Mouse (Mus musculus) liver, embryonic 15.5 days (tissue): ENCODE measurements around the gene Gm36176. TPM values are rescaled to one million over a fixed set of nuclear protein-coding genes. Genes with fewer than 3 reads are reported as not detected.
A peak's percentile ranks its signal among the peaks of the same experiment; 100 is the strongest.

Source experiments
- ATAC-seq: fragments of 200-750 bp; cut with Nextera tagmentation; 2 replicates; pipeline ENCODE4 v1.8.0; 2017; ENCODE audit warnings: moderate number of reproducible peaks, mild to moderate bottlenecking, moderate library complexity; ENCODE audit not compliant: insufficient read depth
- H3K27ac ChIP-seq: fragments of 300-500 bp; sonication (generic); replicated peaks from 2 replicates; pipeline ENCODE4 v1.5.1; 2015; ENCODE audit warnings: mild to moderate bottlenecking, inconsistent platforms
- H3K27me3 ChIP-seq: fragments of 300-500 bp; sonication (generic); 2 replicates; pipeline ENCODE4 v1.6.1; 2015; ENCODE audit warnings: mild to moderate bottlenecking, inconsistent platforms
- H3K36me3 ChIP-seq: fragments of 300-500 bp; sonication (generic); replicated peaks from 2 replicates; pipeline ENCODE4 v1.6.1; 2015; ENCODE audit warnings: moderate library complexity, mild to moderate bottlenecking, inconsistent platforms
- H3K4me1 ChIP-seq: fragments of 300-500 bp; sonication (generic); replicated peaks from 2 replicates; pipeline ENCODE4 v1.6.1; 2015; ENCODE audit warnings: inconsistent platforms
- H3K4me2 ChIP-seq: fragments of 300-500 bp; sonication (generic); 2 replicates; pipeline ENCODE4 v1.6.1; 2015; ENCODE audit warnings: moderate library complexity, mild to moderate bottlenecking, inconsistent platforms
- H3K4me3 ChIP-seq: fragments of 300-500 bp; sonication (generic); replicated peaks from 2 replicates; pipeline ENCODE4 v1.5.1; 2015; ENCODE audit warnings: mild to moderate bottlenecking, inconsistent platforms
- H3K9ac ChIP-seq: fragments of 300-500 bp; sonication (generic); 2 replicates; pipeline ENCODE4 v1.6.1; 2015; ENCODE audit warnings: moderate library complexity, mild to moderate bottlenecking, inconsistent platforms
- H3K9me3 ChIP-seq: fragments of 300-500 bp; sonication (generic); replicated peaks from 2 replicates; pipeline ENCODE4 v1.6.1; 2016; ENCODE audit warnings: inconsistent platforms
- WGBS: fragments of 180-500 bp; shearing (Covaris S2); methylation state at CpG from one replicate; pipeline ENCODE4 v1.1.7; 2015; ENCODE audit warnings: mixed read lengths; ENCODE audit not compliant: insufficient replicate concordance; 5-methylcytosine and 5-hydroxymethylcytosine counted together
- polyA plus RNA-seq: library from polyadenylated mRNA; unstranded; fragments of >200 nt; fragmentation: Nextera tagmentation; extraction: Ambion mirVana; gene quantifications from 2 replicates; pipeline ENCODE4 v1.2.1, GENCODE M21; 2015

The Gm36176 gene
- polyA plus RNA-seq, 1 experiment from 2014 or later: not detected

GRCm38 (mm10) chr10:77835647-77836046, 11.0 kb upstream of the Gm36176 start, which contains the start of gene Krtap10-10:
TSS of gene Krtap10-10 (plus strand) at chr10:77835947.
- Histone ChIP-seq H3K4me2 (no peak within 1 kb of the TSS), H3K9ac (no peak within 1 kb of the TSS), H3K27ac (no peak within 1 kb of the TSS), H3K9me3 (no peaks in the 10 kb centered on the region), H3K36me3 (no peaks in the 10 kb centered on the region), H3K4me1 (no peaks in the 10 kb centered on the region), H3K27me3 (no peaks in the 10 kb centered on the region), H3K4me3 (no peak within 1 kb of the TSS)
- no peak for ATAC-seq
- 53% methylated on average over 9 of the region's 9 CpGs for WGBS

- WGBS: 50% methylated on average over 6 of the region's 6 CpGs
- no peaks in the 10 kb centered on the region for H3K36me3 ChIP-seq
- no peak overlapping the region for H3K27ac ChIP-seq
- no peak overlapping the region for H3K4me2 ChIP-seq
- no peak overlapping the region for H3K9ac ChIP-seq
- no peaks in the 10 kb centered on the region for H3K9me3 ChIP-seq
- no peaks in the 10 kb centered on the region for H3K4me1 ChIP-seq
- ATAC-seq: no peak
- H3K27me3 ChIP-seq: no peaks in the 10 kb centered on the region
- H3K4me3 ChIP-seq: no peak overlapping the region
Measured at GRCm38 (mm10) chr10:77839006-77839405, 7.6 kb upstream of the Gm36176 start.

- ATAC-seq: no peak
- no peak overlapping the region for H3K9ac ChIP-seq
- H3K27ac ChIP-seq: no peak overlapping the region
- H3K4me3 ChIP-seq: no peak overlapping the region
- 28% methylated on average over 2 of the region's 2 CpGs for WGBS
- no peaks in the 10 kb centered on the region for H3K36me3 ChIP-seq
- H3K4me1 ChIP-seq: no peaks in the 10 kb centered on the region
- no peak overlapping the region for H3K4me2 ChIP-seq
- H3K27me3 ChIP-seq: no peaks in the 10 kb centered on the region
- no peaks in the 10 kb centered on the region for H3K9me3 ChIP-seq
Measured at GRCm38 (mm10) chr10:77846961-77847360, 358 bp downstream of the Gm36176 start.

- ATAC-seq: no peak
- no peaks in the 10 kb centered on the region for H3K4me1 ChIP-seq
- no peak overlapping the region for H3K4me3 ChIP-seq
- no peaks in the 10 kb centered on the region for H3K27me3 ChIP-seq
- H3K36me3 ChIP-seq: no peaks in the 10 kb centered on the region
- no peak overlapping the region for H3K9ac ChIP-seq
- no peak overlapping the region for H3K27ac ChIP-seq
- no peaks in the 10 kb centered on the region for H3K9me3 ChIP-seq
- no peak overlapping the region for H3K4me2 ChIP-seq
- WGBS: 68% methylated on average over 2 of the region's 2 CpGs
Measured at GRCm38 (mm10) chr10:77847538-77847937, 935 bp downstream of the Gm36176 start.

- ATAC-seq: no peak
- WGBS: 57% methylated on average over 9 of the region's 9 CpGs
- Histone ChIP-seq H3K4me2 (no peak within 1 kb of the TSS), H3K4me1 (no peaks in the 10 kb centered on the region), H3K9me3 (no peaks in the 10 kb centered on the region), H3K27me3 (no peaks in the 10 kb centered on the region), H3K4me3 (no peak within 1 kb of the TSS), H3K27ac (no peak within 1 kb of the TSS), H3K36me3 (no peaks in the 10 kb centered on the region), H3K9ac (no peak within 1 kb of the TSS)
Measured at GRCm38 (mm10) chr10:77852559-77852958, 6.0 kb downstream of the Gm36176 start, which contains the start of gene Gm10318. TSS of gene Gm10318 (plus strand) at chr10:77852859.

- no peak for ATAC-seq
- Histone ChIP-seq H3K36me3 (no peaks in the 10 kb centered on the region), H3K9ac (no peak within 1 kb of the TSS), H3K4me2 (no peak within 1 kb of the TSS), H3K27ac (no peak within 1 kb of the TSS), H3K27me3 (no peaks in the 10 kb centered on the region), H3K4me3 (no peak within 1 kb of the TSS), H3K4me1 (no peaks in the 10 kb centered on the region), H3K9me3 (0 out of 2 replicates have a peak, but pooled peaks cover 3% of the 10 kb centered on the region)
- WGBS: 47% methylated on average over 7 of the region's 7 CpGs
Measured at GRCm38 (mm10) chr10:77861675-77862074, 15.1 kb downstream of the Gm36176 start, which contains the start of gene Gm3285. TSS of gene Gm3285 (plus strand) at chr10:77861975.

- H3K4me1 ChIP-seq: no peaks in the 10 kb centered on the region
- no peak overlapping the region for H3K27ac ChIP-seq
- H3K36me3 ChIP-seq: no peaks in the 10 kb centered on the region
- H3K9me3 ChIP-seq: no peaks in the 10 kb centered on the region
- peak overlapping the region; percentile 41 for H3K4me2 ChIP-seq
- peak; percentile 34; the same call in 1 of the 2 replicates for ATAC-seq
- no peak overlapping the region for H3K9ac ChIP-seq
- no peaks in the 10 kb centered on the region for H3K27me3 ChIP-seq
- WGBS: 19% methylated on average over 14 of the region's 14 CpGs
- H3K4me3 ChIP-seq: no peak overlapping the region
Measured at GRCm38 (mm10) chr10:77864067-77864761, 17.6 kb downstream of the Gm36176 start.

- no peaks in the 10 kb centered on the region for H3K9me3 ChIP-seq
- peak overlapping the region; percentile 41 for H3K4me2 ChIP-seq
- 28% methylated on average over 11 of the region's 11 CpGs for WGBS
- H3K4me1 ChIP-seq: no peaks in the 10 kb centered on the region
- no peaks in the 10 kb centered on the region for H3K36me3 ChIP-seq
- H3K27ac ChIP-seq: no peak overlapping the region
- ATAC-seq: no peak
- no peak overlapping the region for H3K9ac ChIP-seq
- no peaks in the 10 kb centered on the region for H3K27me3 ChIP-seq
- no peak overlapping the region for H3K4me3 ChIP-seq
Measured at GRCm38 (mm10) chr10:77864762-77865143, 18.1 kb downstream of the Gm36176 start.

GRCm38 (mm10) chr10:77867546-77867945, 20.9 kb downstream of the Gm36176 start:
- Histone ChIP-seq H3K9ac (no peak overlapping the region), H3K4me2 (no peak overlapping the region), H3K36me3 (no peaks in the 10 kb centered on the region), H3K4me3 (no peak overlapping the region), H3K27me3 (no peaks in the 10 kb centered on the region), H3K4me1 (no peaks in the 10 kb centered on the region), H3K27ac (no peak overlapping the region), H3K9me3 (no peaks in the 10 kb centered on the region)
- ATAC-seq: no peak
- 3% methylated on average over 1 of the region's 1 CpGs for WGBS

- Histone ChIP-seq H3K4me3 (no peak overlapping the region), H3K4me2 (no peak overlapping the region), H3K36me3 (no peaks in the 10 kb centered on the region), H3K27me3 (no peaks in the 10 kb centered on the region), H3K27ac (no peak overlapping the region), H3K4me1 (no peaks in the 10 kb centered on the region), H3K9me3 (no peaks in the 10 kb centered on the region), H3K9ac (no peak overlapping the region)
- 67% methylated on average over 7 of the region's 7 CpGs for WGBS
- ATAC-seq: no peak
Measured at GRCm38 (mm10) chr10:77869651-77870050, 23.0 kb downstream of the Gm36176 start.

- Histone ChIP-seq H3K9me3 (no peaks in the 10 kb centered on the region), H3K27me3 (no peaks in the 10 kb centered on the region), H3K9ac (no peak overlapping the region), H3K4me3 (no peak overlapping the region), H3K27ac (no peak overlapping the region), H3K4me1 (no peaks in the 10 kb centered on the region), H3K4me2 (no peak overlapping the region), H3K36me3 (no peaks in the 10 kb centered on the region)
- no peak for ATAC-seq
- 52% methylated on average over 6 of the region's 6 CpGs for WGBS
Measured at GRCm38 (mm10) chr10:77878985-77879384, 32.4 kb downstream of the Gm36176 start.

GRCm38 (mm10) chr10:77880305-77880704, 33.7 kb downstream of the Gm36176 start:
- Histone ChIP-seq H3K4me2 (no peak overlapping the region), H3K9ac (no peak overlapping the region), H3K27ac (no peak overlapping the region), H3K27me3 (no peaks in the 10 kb centered on the region), H3K9me3 (no peaks in the 10 kb centered on the region), H3K4me1 (no peaks in the 10 kb centered on the region), H3K4me3 (no peak overlapping the region), H3K36me3 (no peaks in the 10 kb centered on the region)
- no peak for ATAC-seq
- 17% methylated on average over 3 of the region's 3 CpGs for WGBS
